Mouse (Mus musculus) embryonic fibroblast, embryonic 13.5 days (primary cell): ENCODE measurements around the gene Sdad1.

Source experiments
- CTCF ChIP-seq: IDR thresholded peaks from 2 replicates; pipeline ENCODE4 v1.5.1; 2011; ENCODE audit warnings: mild to moderate bottlenecking, control low read depth, low read length, moderate library complexity, borderline replicate concordance; ENCODE audit not compliant: insufficient read depth
- POLR2A ChIP-seq: IDR thresholded peaks from 2 replicates; pipeline ENCODE4 v1.6.1; 2011; ENCODE audit warnings: low read depth, mild to moderate bottlenecking, control low read depth, low read length, moderate library complexity

GRCm38 (mm10) chr5:92252031-92252430, 58.2 kb downstream of the Sdad1 start:
- no peak for TF ChIP-seq POLR2A
- TF ChIP-seq CTCF, result no peak
